Mouse (Mus musculus) MEL (cell line): Measurements from ENCODE around the gene Gsg1l2.

Experiments used
- CTCF ChIP-seq, 3 experiments: IDR thresholded peaks in 2 of 3; conservative IDR thresholded peaks in 1 of 3; 2 replicates each; pipeline ENCODE4 v1.5.1; 2011 to 2012; ENCODE audit warnings: low read length in 3 of 3, low read depth in 2 of 3, mild to moderate bottlenecking in 2 of 3, improper control_type of control experiment in 1 of 3, inconsistent platforms in 1 of 3, mixed read lengths in 1 of 3, moderate library complexity in 1 of 3; ENCODE audit not compliant: control insufficient read depth in 1 of 3, insufficient read depth in 1 of 3, poor library complexity in 1 of 3, severe bottlenecking in 1 of 3
- ELF1 ChIP-seq: IDR thresholded peaks from 2 replicates; pipeline ENCODE4 v1.6.1; 2014; ENCODE audit warnings: low read depth, mild to moderate bottlenecking, inconsistent platforms, low read length, improper control_type of control experiment, moderate library complexity
- EP300 ChIP-seq, 2 experiments: IDR thresholded peaks; 2 replicates each; pipeline ENCODE4 v1.6.1; 2011; ENCODE audit warnings: improper control_type of control experiment in 2 of 2, low read length in 2 of 2, low read depth in 1 of 2, mild to moderate bottlenecking in 1 of 2
- ETS1 ChIP-seq: IDR thresholded peaks from 2 replicates; pipeline ENCODE4 v1.6.1; 2012; ENCODE audit warnings: low read depth, mild to moderate bottlenecking, inconsistent platforms, low read length, improper control_type of control experiment, moderate library complexity
- HCFC1 ChIP-seq: IDR thresholded peaks from 2 replicates; pipeline ENCODE4 v1.6.1; 2012; ENCODE audit warnings: low read depth, mild to moderate bottlenecking, inconsistent platforms, low read length, improper control_type of control experiment, moderate library complexity
- MAZ ChIP-seq: IDR thresholded peaks from 2 replicates; pipeline ENCODE4 v1.6.1; 2012; ENCODE audit warnings: low read depth, mild to moderate bottlenecking, inconsistent platforms, low read length, improper control_type of control experiment
- POLR2A ChIP-seq, 2 experiments: IDR thresholded peaks; 2 replicates each; pipeline ENCODE4 v1.6.1; 2011 to 2012; ENCODE audit warnings: low read length in 2 of 2, mild to moderate bottlenecking in 2 of 2, control low read depth in 1 of 2, improper control_type of control experiment in 1 of 2, low read depth in 1 of 2, moderate library complexity in 1 of 2; ENCODE audit not compliant: control insufficient read depth in 1 of 2, insufficient read depth in 1 of 2, poor library complexity in 1 of 2
- POLR2AphosphoS2 ChIP-seq: IDR thresholded peaks from 2 replicates; pipeline ENCODE4 v1.6.1; 2011; ENCODE audit warnings: low read length, improper control_type of control experiment
- TCF12 ChIP-seq: IDR thresholded peaks from 2 replicates; pipeline ENCODE4 v1.6.1; 2014; ENCODE audit warnings: low read depth, mild to moderate bottlenecking, inconsistent platforms, low read length, improper control_type of control experiment, moderate library complexity
- USF2 ChIP-seq, 2 experiments: IDR thresholded peaks; 2 replicates each; pipeline ENCODE4 v1.6.1; 2011 to 2012; ENCODE audit warnings: improper control_type of control experiment in 2 of 2, low read length in 2 of 2, borderline replicate concordance in 1 of 2, inconsistent platforms in 1 of 2, low read depth in 1 of 2, mild to moderate bottlenecking in 1 of 2; ENCODE audit not compliant: insufficient read depth in 1 of 2
- ZNF384 ChIP-seq: IDR thresholded peaks from 2 replicates; pipeline ENCODE4 v1.6.1; 2012; ENCODE audit warnings: low read depth, mild to moderate bottlenecking, inconsistent platforms, low read length, improper control_type of control experiment

DNA sequence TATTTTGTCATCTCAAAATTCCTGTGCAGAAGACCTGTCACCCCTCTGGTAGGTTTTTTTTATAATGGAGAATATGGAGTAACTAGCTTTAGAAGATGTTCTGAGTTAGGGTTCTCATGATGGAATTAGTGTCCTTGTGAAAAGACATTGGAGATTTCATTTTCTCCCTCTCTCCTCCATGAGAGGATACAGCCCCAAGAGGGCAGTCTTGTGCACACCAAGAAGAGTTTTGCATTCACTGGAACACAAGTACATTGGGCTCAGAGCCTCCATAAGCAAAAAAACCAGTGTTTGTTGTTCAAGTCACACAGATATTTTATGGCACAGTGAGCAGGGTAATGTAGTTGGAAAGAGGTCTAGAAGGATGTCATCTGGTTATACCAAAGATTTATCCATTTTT, 32.8 kb upstream of the Gsg1l2 start:
- no peak for TF ChIP-seq MAZ
- TF ChIP-seq TCF12, result no peak
- no peak for TF ChIP-seq POLR2A (IDR thresholded peaks at IDR 0.05; ENCODE audit: control insufficient read depth in 1 of 2, insufficient read depth in 1 of 2, low read depth in 1 of 2, low read length in 2 of 2, poor library complexity in 1 of 2)
- no peak for TF ChIP-seq POLR2AphosphoS2
- no peak for TF ChIP-seq ETS1
- no peak for TF ChIP-seq USF2 (IDR thresholded peaks at IDR 0.05; ENCODE audit: borderline replicate concordance in 1 of 2, insufficient read depth in 1 of 2, low read depth in 1 of 2, low read length in 2 of 2)
- TF ChIP-seq HCFC1, result no peak
- TF ChIP-seq CTCF (IDR thresholded peaks at IDR 0.05 in 2 of 3, conservative IDR thresholded peaks at IDR 0.05 in 1 of 3; ENCODE audit: control insufficient read depth in 1 of 3, insufficient read depth in 1 of 3, low read depth in 2 of 3, low read length in 3 of 3, poor library complexity in 1 of 3, severe bottlenecking in 1 of 3), result no peak
- TF ChIP-seq ZNF384, result no peak
- TF ChIP-seq ELF1, result no peak
- no peak for TF ChIP-seq EP300 (IDR thresholded peaks at IDR 0.05; ENCODE audit: low read depth in 1 of 2, low read length in 2 of 2)
